Mouse (Mus musculus): Measurements from ENCODE around the gene Xylt1. TPM values are rescaled to one million over a fixed set of nuclear protein-coding genes. Genes with fewer than 3 reads are reported as not detected.

The Xylt1 gene
- polyA plus RNA-seq, 1 experiment from 2014 or later: 0.20 TPM

- H3K4me3 ChIP-seq (replicated peaks): no peak overlapping the region
- ATAC-seq (ENCODE audit: low read depth) (no peak), DNase-seq (no peak)
- H3K4me2 ChIP-seq: no peak overlapping the region
- no peaks in the 10 kb centered on the region for H3K27me3 ChIP-seq
- H3K27ac ChIP-seq: no peak overlapping the region
- no peak overlapping the region for H3K9ac ChIP-seq
- H3K4me1 ChIP-seq (replicated peaks): no peaks in the 10 kb centered on the region
- no peaks in the 10 kb centered on the region for H3K9me3 ChIP-seq (replicated peaks)
- WGBS (ENCODE audit: insufficient replicate concordance): 68% methylated on average over 5 of the region's 5 CpGs
- no peaks in the 10 kb centered on the region for H3K36me3 ChIP-seq
These were observed 144.9 kb downstream of the Xylt1 start for GRCm38 (mm10) chr7:117525678-117526077.

GRCm38 (mm10) chr7:117526570-117526969 lies 145.8 kb downstream of the Xylt1 start:
- Histone ChIP-seq H3K4me2 (no peak overlapping the region), H3K27ac (no peak overlapping the region), H3K4me3 (replicated peaks) (no peak overlapping the region), H3K27me3 (no peaks in the 10 kb centered on the region), H3K9ac (no peak overlapping the region), H3K36me3 (no peaks in the 10 kb centered on the region), H3K4me1 (replicated peaks) (no peaks in the 10 kb centered on the region), H3K9me3 (replicated peaks) (no peaks in the 10 kb centered on the region)
- ATAC-seq (ENCODE audit: low read depth) (no peak), DNase-seq (no peak)
- 72% methylated on average over 3 of the region's 3 CpGs for WGBS (ENCODE audit: insufficient replicate concordance)

GRCm38 (mm10) chr7:117529787-117530655 lies 149.2 kb downstream of the Xylt1 start:
- H3K4me2 ChIP-seq: no peak overlapping the region
- DNase-seq (no peak), ATAC-seq (ENCODE audit: low read depth) (no peak)
- H3K9me3 ChIP-seq (replicated peaks): no peaks in the 10 kb centered on the region
- H3K27ac ChIP-seq: no peak overlapping the region
- H3K9ac ChIP-seq: no peak overlapping the region
- no peaks in the 10 kb centered on the region for H3K27me3 ChIP-seq
- H3K4me3 ChIP-seq (replicated peaks): no peak overlapping the region
- WGBS (ENCODE audit: insufficient replicate concordance): 66% methylated on average over 12 of the region's 12 CpGs
- no peaks in the 10 kb centered on the region for H3K36me3 ChIP-seq
- no peaks in the 10 kb centered on the region for H3K4me1 ChIP-seq (replicated peaks)

DNA sequence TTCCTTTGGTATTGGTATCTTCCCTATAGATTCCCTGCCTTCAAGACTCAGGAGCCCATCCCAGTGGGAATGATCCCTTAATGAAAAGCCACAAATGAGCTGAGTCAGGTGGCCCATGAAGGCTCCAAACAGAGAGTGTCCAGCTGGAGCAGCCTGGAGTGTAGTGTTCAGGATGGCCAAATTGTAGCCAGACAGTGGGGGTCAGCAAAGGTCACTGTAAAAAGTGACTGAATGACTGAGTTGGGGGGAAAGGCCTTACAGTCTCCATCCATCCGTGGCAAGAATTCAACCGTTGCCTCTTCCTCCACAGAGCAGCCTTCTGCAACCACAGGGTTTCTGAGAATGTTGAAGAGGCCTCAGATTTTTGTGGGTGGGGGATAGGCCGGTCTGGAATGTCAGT lies 151.9 kb downstream of the Xylt1 start:
- WGBS (ENCODE audit: insufficient replicate concordance): 59% methylated on average over 3 of the region's 3 CpGs
- Histone ChIP-seq H3K27ac (no peak overlapping the region), H3K9ac (no peak overlapping the region), H3K4me2 (no peak overlapping the region), H3K36me3 (no peaks in the 10 kb centered on the region), H3K27me3 (no peaks in the 10 kb centered on the region), H3K4me1 (replicated peaks) (no peaks in the 10 kb centered on the region), H3K9me3 (replicated peaks) (no peaks in the 10 kb centered on the region), H3K4me3 (replicated peaks) (no peak overlapping the region)
- ATAC-seq (ENCODE audit: low read depth) (no peak), DNase-seq (no peak)

DNA sequence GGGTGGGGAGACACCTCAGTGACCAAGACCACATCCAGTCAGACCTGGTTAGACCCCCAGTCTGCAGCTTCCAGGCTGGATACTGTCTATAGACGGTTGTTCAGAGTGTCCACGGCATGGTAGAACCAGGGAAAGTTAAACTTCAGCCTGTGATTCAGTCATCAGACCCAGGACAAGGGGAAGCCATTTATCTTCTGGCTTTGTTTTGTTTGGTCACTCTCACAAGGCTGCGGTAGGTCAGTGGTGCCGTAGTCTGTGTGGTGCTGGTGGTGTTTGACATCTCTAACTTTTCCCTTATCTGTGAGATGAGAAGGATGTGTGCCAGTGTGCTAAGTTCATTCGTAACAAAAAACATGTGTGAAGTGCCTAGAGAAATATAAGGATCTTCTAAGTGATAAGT lies 152.4 kb downstream of the Xylt1 start:
- Histone ChIP-seq H3K9me3 (replicated peaks) (no peaks in the 10 kb centered on the region), H3K36me3 (no peaks in the 10 kb centered on the region), H3K27ac (no peak overlapping the region), H3K4me1 (replicated peaks) (no peaks in the 10 kb centered on the region), H3K27me3 (no peaks in the 10 kb centered on the region), H3K4me3 (replicated peaks) (no peak overlapping the region), H3K4me2 (no peak overlapping the region), H3K9ac (no peak overlapping the region)
- WGBS (ENCODE audit: insufficient replicate concordance): 60% methylated on average over 5 of the region's 5 CpGs
- DNase-seq (no peak), ATAC-seq (ENCODE audit: low read depth) (no peak)

DNA sequence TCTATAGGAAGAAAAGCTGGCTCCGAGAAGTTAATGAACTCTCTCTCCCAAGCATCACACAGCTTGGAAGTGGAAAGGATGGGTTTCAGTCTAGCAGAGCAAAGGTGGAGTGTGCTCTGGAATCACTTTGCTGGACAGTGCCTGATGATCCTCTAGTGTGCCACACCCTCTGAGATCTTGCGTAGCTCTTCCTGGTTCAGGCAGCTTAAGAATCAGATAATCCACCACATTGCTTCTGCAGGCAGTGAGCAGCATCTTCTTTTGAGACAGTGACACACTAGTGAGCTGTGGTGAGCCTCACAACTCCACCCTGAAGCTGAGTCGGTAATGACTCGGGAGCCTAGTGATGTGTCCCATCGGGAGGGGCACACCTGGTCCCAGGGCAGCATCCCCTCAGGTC lies 159.2 kb downstream of the Xylt1 start:
- 49% methylated on average over 5 of the region's 5 CpGs for WGBS (ENCODE audit: insufficient replicate concordance)
- Histone ChIP-seq H3K36me3 (no peaks in the 10 kb centered on the region), H3K9me3 (replicated peaks) (no peaks in the 10 kb centered on the region), H3K4me2 (no peak overlapping the region), H3K4me3 (replicated peaks) (no peak overlapping the region), H3K4me1 (replicated peaks) (no peaks in the 10 kb centered on the region), H3K27me3 (no peaks in the 10 kb centered on the region), H3K27ac (no peak overlapping the region), H3K9ac (no peak overlapping the region)
- ATAC-seq (ENCODE audit: low read depth): no peak
- DNase-seq: no peak

GRCm38 (mm10) chr7:117540413-117540812 lies 159.6 kb downstream of the Xylt1 start:
- Histone ChIP-seq H3K36me3 (no peaks in the 10 kb centered on the region), H3K27ac (no peak overlapping the region), H3K9ac (no peak overlapping the region), H3K27me3 (no peaks in the 10 kb centered on the region), H3K9me3 (replicated peaks) (no peaks in the 10 kb centered on the region), H3K4me1 (replicated peaks) (no peaks in the 10 kb centered on the region), H3K4me2 (no peak overlapping the region), H3K4me3 (replicated peaks) (no peak overlapping the region)
- 31% methylated on average over 5 of the region's 5 CpGs for WGBS (ENCODE audit: insufficient replicate concordance)
- no peak for ATAC-seq (ENCODE audit: low read depth)
- no peak for DNase-seq

DNA sequence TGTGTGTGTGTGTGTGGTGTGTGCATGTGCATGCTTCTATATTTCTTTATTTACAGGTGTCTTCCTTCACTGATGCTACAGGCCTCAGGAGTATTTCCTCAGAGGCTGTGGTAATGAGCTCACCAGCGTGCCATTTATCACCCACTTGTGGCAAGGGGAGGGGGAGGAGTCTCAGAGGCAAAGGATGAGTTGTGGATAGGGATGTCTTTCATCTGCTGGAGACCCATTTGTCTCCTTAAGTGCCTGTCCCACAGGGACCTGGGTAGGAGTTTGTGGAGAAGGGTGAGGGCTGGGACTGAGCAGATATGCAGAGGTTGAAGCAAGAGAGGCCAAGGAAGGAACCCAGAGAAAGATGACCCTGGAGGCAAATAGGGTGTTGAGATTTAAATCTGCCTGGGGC lies 160.3 kb downstream of the Xylt1 start:
- no peak for ATAC-seq (ENCODE audit: low read depth)
- Histone ChIP-seq H3K36me3 (no peaks in the 10 kb centered on the region), H3K9me3 (replicated peaks) (no peaks in the 10 kb centered on the region), H3K27me3 (no peaks in the 10 kb centered on the region), H3K4me2 (no peak overlapping the region), H3K4me1 (replicated peaks) (no peaks in the 10 kb centered on the region), H3K4me3 (replicated peaks) (no peak overlapping the region), H3K27ac (no peak overlapping the region), H3K9ac (no peak overlapping the region)
- DNase-seq: no peak
- 11% methylated on average over 1 of the region's 1 CpGs for WGBS (ENCODE audit: insufficient replicate concordance)

DNA sequence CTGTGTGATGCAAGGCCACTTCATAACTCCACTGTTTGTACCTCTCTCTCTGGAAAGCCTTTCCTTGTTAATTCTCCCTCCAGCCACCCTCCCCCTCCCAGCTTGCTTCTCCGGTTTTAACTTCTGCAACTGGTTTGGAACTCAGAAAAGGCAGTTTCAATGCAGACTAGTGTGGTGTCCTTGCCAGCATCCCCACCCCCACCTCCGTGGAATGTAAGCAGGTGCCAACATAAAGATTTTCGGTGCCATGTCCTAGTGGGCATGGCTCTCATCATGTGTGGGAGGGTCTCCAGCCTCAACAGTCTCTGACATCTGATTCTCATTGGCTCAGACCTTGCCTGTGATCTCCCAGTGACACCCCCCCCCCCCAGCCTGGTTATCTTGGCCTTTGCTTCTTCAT lies 160.9 kb downstream of the Xylt1 start:
- H3K9me3 ChIP-seq (replicated peaks): no peaks in the 10 kb centered on the region
- no peaks in the 10 kb centered on the region for H3K4me1 ChIP-seq (replicated peaks)
- ATAC-seq (ENCODE audit: low read depth) (no peak), DNase-seq (no peak)
- no peak overlapping the region for H3K9ac ChIP-seq
- H3K27ac ChIP-seq: no peak overlapping the region
- H3K36me3 ChIP-seq: no peaks in the 10 kb centered on the region
- no peak overlapping the region for H3K4me3 ChIP-seq (replicated peaks)
- 61% methylated on average over 3 of the region's 3 CpGs for WGBS (ENCODE audit: insufficient replicate concordance)
- H3K4me2 ChIP-seq: no peak overlapping the region
- H3K27me3 ChIP-seq: no peaks in the 10 kb centered on the region

GRCm38 (mm10) chr7:117543041-117543440 lies 162.3 kb downstream of the Xylt1 start:
- ATAC-seq (ENCODE audit: low read depth): no peak
- no peak overlapping the region for H3K9ac ChIP-seq
- H3K27me3 ChIP-seq: no peaks in the 10 kb centered on the region
- no peaks in the 10 kb centered on the region for H3K9me3 ChIP-seq (replicated peaks)
- H3K4me1 ChIP-seq (replicated peaks): no peaks in the 10 kb centered on the region
- H3K36me3 ChIP-seq: no peaks in the 10 kb centered on the region
- no peak overlapping the region for H3K27ac ChIP-seq
- no peak for DNase-seq
- H3K4me2 ChIP-seq: no peak overlapping the region
- no peak overlapping the region for H3K4me3 ChIP-seq (replicated peaks)
- 56% methylated on average over 8 of the region's 8 CpGs for WGBS (ENCODE audit: insufficient replicate concordance)

GRCm38 (mm10) chr7:117544126-117544525 lies 163.3 kb downstream of the Xylt1 start:
- no peak for ATAC-seq (ENCODE audit: low read depth)
- no peak for DNase-seq
- Histone ChIP-seq H3K4me1 (replicated peaks) (no peaks in the 10 kb centered on the region), H3K36me3 (no peaks in the 10 kb centered on the region), H3K4me2 (no peak overlapping the region), H3K27ac (no peak overlapping the region), H3K9me3 (replicated peaks) (no peaks in the 10 kb centered on the region), H3K4me3 (replicated peaks) (no peak overlapping the region), H3K27me3 (no peaks in the 10 kb centered on the region), H3K9ac (no peak overlapping the region)
- 55% methylated on average over 2 of the region's 2 CpGs for WGBS (ENCODE audit: insufficient replicate concordance)

DNA sequence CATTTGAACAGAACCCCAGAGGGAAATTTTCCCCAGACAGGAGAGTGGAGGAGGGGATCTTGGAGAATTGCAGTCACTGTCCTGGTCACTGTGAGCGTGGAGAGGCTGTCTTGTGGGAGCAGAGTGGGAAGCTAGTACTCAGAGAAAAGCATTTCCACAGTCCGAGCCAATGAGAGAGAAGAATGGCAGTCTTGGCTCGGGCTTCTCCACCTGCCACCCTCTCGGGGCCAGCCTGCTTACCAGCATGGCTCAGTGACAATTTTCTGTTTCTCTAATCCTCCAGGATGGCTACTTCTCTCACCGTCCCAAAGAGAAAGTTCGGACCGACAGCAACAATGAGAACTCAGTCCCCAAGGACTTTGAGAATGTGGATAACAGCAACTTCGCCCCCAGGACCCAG lies 167.5 kb downstream of the Xylt1 start:
- no peak overlapping the region for H3K4me3 ChIP-seq (replicated peaks)
- WGBS (ENCODE audit: insufficient replicate concordance): 69% methylated on average over 8 of the region's 8 CpGs

More for the DNA sequence above, 167.5 kb downstream of the Xylt1 start:
- no peak overlapping the region for H3K27ac ChIP-seq
- H3K4me2 ChIP-seq: no peak overlapping the region
- no peaks in the 10 kb centered on the region for H3K36me3 ChIP-seq
- no peak overlapping the region for H3K9ac ChIP-seq
- H3K4me1 ChIP-seq (replicated peaks): no peaks in the 10 kb centered on the region
- ATAC-seq (ENCODE audit: low read depth): no peak
- no peak for DNase-seq
- H3K27me3 ChIP-seq: no peaks in the 10 kb centered on the region
- H3K9me3 ChIP-seq (replicated peaks): no peaks in the 10 kb centered on the region
